Mouse (Mus musculus) embryo, embryonic 10 days (tissue): ENCODE measurements around the gene Apip.

Experiments used
- DNase-seq: peaks from one replicate; pipeline ENCODE4 v3.0.0-alpha.2; 2015; ENCODE audit warnings: low spot score

Gene Apip

DNA sequence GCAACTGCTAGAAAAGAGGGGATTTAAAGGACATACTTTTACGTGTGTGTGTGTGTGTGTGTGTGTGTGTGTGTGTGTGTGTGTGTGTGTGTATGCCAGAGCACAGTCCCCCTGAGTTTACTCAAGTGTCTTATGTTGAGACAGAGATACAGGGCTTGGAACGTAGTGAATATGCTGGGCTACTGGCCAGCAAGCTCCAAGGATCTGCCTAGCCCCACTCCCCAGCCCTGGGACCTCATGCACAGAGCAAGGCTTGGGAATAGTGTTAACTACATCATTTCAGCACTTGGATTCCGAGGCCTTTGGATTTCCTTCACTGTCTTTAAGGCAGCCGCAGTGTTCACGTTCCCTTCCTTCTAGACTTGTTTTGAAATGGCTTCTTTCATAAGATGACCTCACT, 29.1 kb downstream of the Apip start:
- DNase-seq = no peak

DNA sequence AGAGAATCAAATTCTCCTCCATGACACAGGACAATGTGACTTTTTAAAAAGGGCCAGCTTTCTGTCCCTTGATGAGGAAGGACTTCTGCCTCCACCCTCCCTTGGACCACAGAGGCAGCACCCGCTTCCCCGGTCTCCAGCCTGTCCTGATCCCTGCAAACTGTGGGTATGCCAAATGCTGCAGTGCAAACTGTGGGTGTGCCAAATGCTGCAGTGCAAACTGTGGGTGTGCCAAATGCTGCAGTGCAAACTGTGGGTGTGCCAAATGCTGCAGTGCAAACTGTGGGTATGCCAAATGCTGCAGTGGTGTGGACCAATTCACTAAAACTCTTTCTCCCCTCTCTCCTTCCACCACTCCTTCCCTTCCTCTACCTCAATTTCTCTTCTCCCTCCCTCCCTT, 32.7 kb downstream of the Apip start:
- no peak for DNase-seq

DNA sequence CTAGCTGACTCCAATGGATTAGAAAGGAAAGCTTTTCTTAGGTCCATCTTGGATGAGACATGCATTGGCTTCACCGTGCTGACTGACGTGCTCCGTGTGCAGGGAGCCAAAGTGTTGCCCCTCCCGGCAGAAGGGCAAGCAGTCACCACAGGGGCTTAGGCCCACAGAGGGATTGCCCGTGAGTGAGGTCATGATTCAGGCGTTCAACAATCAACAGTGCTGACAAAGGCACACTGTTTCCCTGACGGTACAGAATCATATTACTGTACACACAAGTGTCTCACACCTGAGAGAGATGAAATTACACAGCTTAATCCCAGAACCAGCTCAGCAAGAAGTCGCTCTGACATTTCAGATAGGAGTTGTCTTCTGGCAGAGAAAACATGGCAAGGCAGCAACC, 38.2 kb downstream of the Apip start:
- DNase-seq = peak; percentile 23

DNA sequence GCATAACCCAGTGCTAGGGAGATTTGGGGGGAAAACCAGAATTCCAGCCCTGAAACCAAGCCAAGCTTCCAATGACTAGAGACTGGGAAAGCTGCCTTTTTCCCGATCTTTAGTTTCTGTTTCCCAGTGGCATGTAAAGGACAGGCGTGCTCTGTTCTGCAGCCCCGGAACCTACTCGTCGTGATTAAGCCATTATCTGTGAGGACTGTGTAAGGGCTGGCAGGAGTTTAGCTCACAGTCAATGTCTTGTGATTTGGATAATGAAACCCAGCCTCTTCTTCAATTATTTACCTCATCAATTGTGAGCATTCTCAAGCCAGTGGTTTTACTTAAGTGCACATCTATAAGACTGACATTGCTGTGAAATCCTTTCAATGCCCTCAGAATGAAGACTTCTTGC, 43.7 kb downstream of the Apip start:
- no peak for DNase-seq

DNA sequence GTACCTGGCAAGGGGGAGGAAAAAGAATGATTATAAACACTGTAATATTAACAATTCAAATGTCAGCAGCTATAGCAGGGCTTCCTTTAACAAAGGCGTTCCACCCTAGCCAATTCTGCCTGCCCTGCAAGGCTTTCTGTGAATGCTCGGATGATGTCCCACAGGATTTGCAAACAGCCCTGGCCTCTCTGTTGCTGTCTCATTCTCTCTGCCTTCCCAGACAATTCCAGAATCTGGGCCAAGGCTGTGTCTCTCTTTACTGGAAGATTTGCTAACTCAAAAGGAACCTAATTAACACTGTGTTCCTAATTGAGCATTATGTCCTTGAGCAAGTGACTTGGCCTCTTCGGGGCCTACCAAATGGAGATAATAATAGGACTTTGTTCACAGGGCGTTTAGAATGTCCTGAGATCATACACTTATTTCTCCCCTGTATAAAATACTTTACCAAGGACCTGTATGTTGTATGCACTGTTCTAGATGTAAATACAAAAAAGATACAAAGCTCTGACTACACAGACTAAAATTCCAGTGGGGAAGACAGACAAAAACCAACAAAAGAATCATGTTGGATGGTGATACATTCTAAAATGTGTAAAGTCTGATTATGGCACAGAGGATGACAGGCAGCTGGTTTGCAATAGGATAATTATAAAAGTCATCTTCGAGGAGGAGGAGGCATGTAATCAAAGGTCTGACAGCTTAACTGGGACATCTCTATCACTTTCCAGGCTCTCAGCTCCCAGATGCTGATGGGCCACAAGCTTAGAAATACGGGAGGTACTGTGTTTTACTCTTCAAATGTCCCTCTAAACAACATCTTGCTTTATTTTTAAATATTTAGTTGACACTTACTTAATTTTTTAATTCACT, 45.1 kb downstream of the Apip start:
- no peak for DNase-seq

DNA sequence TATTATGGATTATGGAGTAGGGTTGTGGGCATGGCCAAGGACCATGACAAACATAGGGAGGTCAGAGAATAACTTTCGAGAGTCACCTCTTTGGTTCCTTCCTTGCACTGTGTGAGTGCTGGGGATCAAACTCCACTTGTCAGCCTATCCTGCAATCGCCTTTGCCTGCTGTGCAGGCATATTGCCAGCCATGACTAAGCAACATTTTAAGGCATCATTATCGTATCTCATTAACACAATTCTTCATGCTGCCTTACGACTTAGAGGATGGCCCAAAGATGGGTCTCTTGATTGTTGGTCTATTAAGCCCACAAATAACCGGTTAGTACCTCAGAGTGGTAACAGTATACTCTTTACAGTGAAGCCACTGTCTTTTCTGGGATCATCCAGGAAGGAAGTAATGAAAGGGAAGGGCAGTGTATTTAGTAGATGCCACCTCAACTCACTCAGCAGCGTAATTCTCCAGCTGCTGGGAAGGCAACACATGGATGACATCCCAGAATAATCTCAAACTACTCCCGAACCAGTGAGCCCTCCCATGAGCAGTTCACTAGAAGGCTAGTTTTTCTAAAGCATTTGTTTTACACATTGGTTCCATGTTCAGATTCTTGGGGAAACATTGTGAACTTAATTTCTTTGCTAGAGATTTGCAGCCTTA, 45.9 kb downstream of the Apip start:
- no peak for DNase-seq

DNA sequence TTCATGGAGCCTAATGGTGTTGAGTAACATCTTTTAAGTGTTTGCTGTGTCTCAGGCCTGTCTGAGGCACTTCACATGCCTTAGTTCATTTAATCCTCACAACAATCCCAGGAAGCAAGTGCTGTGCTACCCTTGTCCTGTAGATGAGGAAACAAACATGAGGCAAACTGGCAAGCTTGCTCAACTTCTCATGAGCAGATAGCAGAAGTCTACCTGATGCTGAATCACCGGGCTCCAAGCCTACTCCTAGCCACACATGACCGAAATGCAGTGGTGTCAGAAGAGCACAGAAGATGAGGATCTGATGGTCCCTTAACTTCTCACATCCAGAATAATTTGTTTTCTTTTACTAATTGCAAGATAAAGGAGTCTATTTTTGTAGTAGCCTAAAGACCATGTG, 56.2 kb downstream of the Apip start:
- DNase-seq = no peak

DNA sequence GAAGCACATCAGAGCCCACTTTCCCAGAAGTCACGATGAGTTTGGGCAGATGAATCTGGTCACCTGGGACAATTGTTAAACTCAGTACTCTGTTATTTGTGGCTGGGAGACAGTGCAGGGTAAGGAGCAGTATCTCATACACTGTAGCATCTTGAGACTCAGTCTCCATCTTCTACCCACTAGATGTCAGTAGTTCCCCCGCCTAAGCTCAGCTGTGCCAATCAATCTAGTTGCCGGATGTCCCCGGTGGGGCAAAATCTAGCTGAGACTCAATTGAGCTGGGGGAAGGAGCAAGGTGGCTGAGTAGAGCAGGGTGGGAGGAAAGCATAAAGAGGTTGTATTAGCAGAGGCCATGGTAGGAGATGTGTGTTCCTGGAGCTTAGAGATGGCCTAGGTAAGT, 57.7 kb downstream of the Apip start:
- peak; percentile 40 for DNase-seq

DNA sequence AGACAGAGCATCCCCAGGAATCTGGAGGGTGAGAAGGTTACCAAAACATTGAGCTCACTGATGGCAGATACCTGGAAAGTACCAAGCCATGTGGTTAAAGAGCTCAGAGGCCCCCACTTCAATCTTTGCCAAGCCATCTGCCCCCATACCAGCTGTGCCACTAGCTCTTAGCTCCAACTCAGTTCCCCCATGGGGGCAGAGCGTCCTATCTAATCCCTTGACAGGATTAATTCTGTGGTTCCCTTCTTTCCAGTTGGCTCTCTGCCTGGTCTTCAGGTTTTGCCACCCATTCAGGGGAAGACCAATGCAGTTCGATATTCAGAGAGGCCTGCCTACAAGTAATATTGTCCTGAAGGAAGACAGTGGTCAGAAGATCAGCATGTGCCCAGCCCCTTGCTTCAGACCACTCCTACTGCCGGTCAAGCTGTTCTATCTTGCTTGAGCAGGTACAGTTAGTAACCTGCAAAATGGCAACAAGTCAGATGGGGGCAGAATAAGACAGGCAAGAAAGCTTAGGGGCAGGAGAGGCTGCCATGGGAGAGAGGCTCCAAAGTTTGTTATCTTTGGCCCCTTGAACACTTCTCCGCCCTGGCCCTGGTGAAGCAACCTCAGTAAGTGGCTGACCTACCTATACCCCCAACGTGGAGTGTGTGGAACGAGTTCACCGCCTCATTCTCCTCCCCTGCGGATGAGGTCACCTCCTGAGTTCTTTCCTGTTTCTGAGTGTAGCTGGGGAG, 65.2 kb downstream of the Apip start:
- DNase-seq = no peak
